Mouse (Mus musculus) heart, embryonic 15.5 days (tissue): ENCODE measurements around the gene Zfp747. TPM values are rescaled to one million over a fixed set of nuclear protein-coding genes. Genes with fewer than 3 reads are reported as not detected.
"Not testable (repeated sequence)": the region's sequence is repeated elsewhere in the genome, so short reads cannot be mapped to it uniquely, and the experiment has no call there.

Experiments used
- ATAC-seq: fragments of 200-750 bp; cut with Nextera tagmentation; replicated peaks from 2 replicates; pipeline ENCODE4 v1.8.0; 2017; ENCODE audit warnings: low read depth, moderate TSS enrichment; ENCODE audit not compliant: insufficient number of reproducible peaks, insufficient read depth, low FRiP score
- H3K27ac ChIP-seq: fragments of 300-500 bp; sonication (generic); 2 replicates; pipeline ENCODE4 v1.5.1; 2015; ENCODE audit warnings: mild to moderate bottlenecking, inconsistent platforms
- H3K27me3 ChIP-seq: fragments of 300-500 bp; sonication (generic); 2 replicates; pipeline ENCODE4 v1.6.1; 2015; ENCODE audit warnings: inconsistent platforms
- H3K36me3 ChIP-seq: fragments of 300-500 bp; sonication (generic); 2 replicates; pipeline ENCODE4 v1.6.1; 2015; ENCODE audit warnings: mild to moderate bottlenecking, inconsistent platforms
- H3K4me1 ChIP-seq: fragments of 300-500 bp; sonication (generic); replicated peaks from 2 replicates; pipeline ENCODE4 v1.6.1; 2015; ENCODE audit warnings: inconsistent platforms
- H3K4me2 ChIP-seq: fragments of 300-500 bp; sonication (generic); 2 replicates; pipeline ENCODE4 v1.6.1; 2015; ENCODE audit warnings: inconsistent platforms, mild to moderate bottlenecking, moderate library complexity
- H3K4me3 ChIP-seq: fragments of 300-500 bp; sonication (generic); 2 replicates; pipeline ENCODE4 v1.5.1; 2015; ENCODE audit warnings: mild to moderate bottlenecking, inconsistent platforms
- H3K9ac ChIP-seq: fragments of 300-500 bp; sonication (generic); 2 replicates; pipeline ENCODE4 v1.6.1; 2015; ENCODE audit warnings: mild to moderate bottlenecking, inconsistent platforms
- H3K9me3 ChIP-seq: fragments of 300-500 bp; sonication (generic); replicated peaks from 2 replicates; pipeline ENCODE4 v1.6.1; 2016; ENCODE audit warnings: inconsistent platforms
- WGBS: fragments of 180-500 bp; shearing (Covaris S2); methylation state at CpG from one replicate; pipeline ENCODE4 v1.1.7; 2015; ENCODE audit warnings: mixed read lengths; 5-methylcytosine and 5-hydroxymethylcytosine counted together
- polyA plus RNA-seq: library from polyadenylated mRNA; unstranded; fragments of >200 nt; fragmentation: Nextera tagmentation; extraction: Ambion mirVana; gene quantifications from 2 replicates; pipeline ENCODE4 v1.2.1, GENCODE M21; 2015

Zfp747 gene
- polyA plus RNA-seq, 1 experiment from 2014 or later, result 4.6 TPM

- peaks cover 31% of the 10 kb centered on the region for H3K4me1 ChIP-seq
- peak; percentile 93 for ATAC-seq
- H3K4me2 ChIP-seq, result peak within 1 kb of the TSS; percentile 83
- H3K9ac ChIP-seq, result peak within 1 kb of the TSS; percentile 95
- H3K36me3 ChIP-seq, result peaks cover 11% of the 10 kb centered on the region
- under 1% methylated on average over 71 of the region's 76 CpGs for WGBS
- H3K27ac ChIP-seq, result peak within 1 kb of the TSS; percentile 99
- no peaks in the 10 kb centered on the region for H3K9me3 ChIP-seq
- H3K27me3 ChIP-seq, result no peaks in the 10 kb centered on the region
- peak within 1 kb of the TSS; percentile 81 for H3K4me3 ChIP-seq
These were observed 30.1 kb downstream of the Zfp747 start, which contains the start of gene Zfp768 for GRCm38 (mm10) chr7:127345512-127346325. Gene Zfp768 (minus strand): TSS chr7:127345589.

GRCm38 (mm10) chr7:127345092-127345491 is 30.8 kb downstream of the Zfp747 start:
- Histone ChIP-seq H3K4me1 (peaks cover 31% of the 10 kb centered on the region), H3K4me2 (peak overlapping the region; percentile 83), H3K27ac (peak overlapping the region; percentile 99), H3K27me3 (no peaks in the 10 kb centered on the region), H3K9me3 (no peaks in the 10 kb centered on the region), H3K36me3 (peaks cover 11% of the 10 kb centered on the region), H3K4me3 (peak overlapping the region; percentile 81), H3K9ac (peak overlapping the region; percentile 95)
- peak; percentile 37 for ATAC-seq
- under 1% methylated on average over 42 of the region's 42 CpGs for WGBS

- Histone ChIP-seq H3K27ac (peak overlapping the region; percentile 99; the same call in 1 of the 2 replicates), H3K27me3 (no peaks in the 10 kb centered on the region), H3K9me3 (no peaks in the 10 kb centered on the region), H3K4me3 (peak overlapping the region; percentile 81), H3K9ac (peak overlapping the region; percentile 95), H3K36me3 (peaks cover 11% of the 10 kb centered on the region), H3K4me1 (peaks cover 31% of the 10 kb centered on the region), H3K4me2 (peak overlapping the region; percentile 83)
- WGBS, result 90% methylated on average over 8 of the region's 8 CpGs
- ATAC-seq, result no peak
These were observed 31.5 kb downstream of the Zfp747 start for GRCm38 (mm10) chr7:127344371-127344770.

GRCm38 (mm10) chr7:127343351-127344019 is 32.4 kb downstream of the Zfp747 start:
- 90% methylated on average over 38 of the region's 38 CpGs for WGBS
- H3K4me1 ChIP-seq, result peaks cover 31% of the 10 kb centered on the region
- no peak for ATAC-seq
- no peaks in the 10 kb centered on the region for H3K9me3 ChIP-seq
- no peak overlapping the region for H3K4me2 ChIP-seq
- peaks cover 11% of the 10 kb centered on the region for H3K36me3 ChIP-seq
- no peaks in the 10 kb centered on the region for H3K27me3 ChIP-seq
- H3K27ac ChIP-seq, result peak overlapping the region; percentile 13; the same call in 1 of the 2 replicates
- no peak overlapping the region for H3K9ac ChIP-seq
- peak overlapping the region; percentile 81; the same call in 1 of the 2 replicates for H3K4me3 ChIP-seq

- Histone ChIP-seq H3K9me3 (no peaks in the 10 kb centered on the region), H3K27me3 (no peaks in the 10 kb centered on the region), H3K27ac (peak overlapping the region; percentile 36), H3K4me2 (no peak overlapping the region), H3K4me1 (peaks cover 31% of the 10 kb centered on the region), H3K9ac (no peak overlapping the region; the same call in 1 of the 2 replicates), H3K4me3 (no peak overlapping the region), H3K36me3 (peaks cover 11% of the 10 kb centered on the region)
- ATAC-seq, result no peak
- 85% methylated on average over 7 of the region's 7 CpGs for WGBS
These were observed 33.0 kb downstream of the Zfp747 start for GRCm38 (mm10) chr7:127342888-127343287.

GRCm38 (mm10) chr7:127342332-127342731 is 33.5 kb downstream of the Zfp747 start:
- ATAC-seq, result no peak
- 51% methylated on average over 4 of the region's 4 CpGs for WGBS
- Histone ChIP-seq H3K4me2 (no peak overlapping the region), H3K4me1 (peaks cover 31% of the 10 kb centered on the region), H3K9ac (no peak overlapping the region; the same call in 1 of the 2 replicates), H3K36me3 (peaks cover 11% of the 10 kb centered on the region), H3K9me3 (no peaks in the 10 kb centered on the region), H3K27ac (peak overlapping the region; percentile 36), H3K4me3 (no peak overlapping the region), H3K27me3 (no peaks in the 10 kb centered on the region)

GRCm38 (mm10) chr7:127341861-127342260 is 34.0 kb downstream of the Zfp747 start:
- not testable (repeated sequence) for H3K4me2 ChIP-seq, ATAC-seq, H3K27ac ChIP-seq, H3K4me3 ChIP-seq, H3K27me3 ChIP-seq, H3K9ac ChIP-seq, H3K9me3 ChIP-seq
- Histone ChIP-seq H3K36me3 (peaks cover 11% of the 10 kb centered on the region), H3K4me1 (peaks cover 28% of the 10 kb centered on the region)
- 89% methylated on average over 6 of the region's 6 CpGs for WGBS

- Histone ChIP-seq H3K36me3 (peaks cover 11% of the 10 kb centered on the region), H3K27me3 (no peaks in the 10 kb centered on the region), H3K9ac (no peak overlapping the region), H3K4me3 (no peak overlapping the region), H3K4me2 (no peak overlapping the region), H3K4me1 (peaks cover 24% of the 10 kb centered on the region), H3K9me3 (no peaks in the 10 kb centered on the region), H3K27ac (no peak overlapping the region)
- 93% methylated on average over 8 of the region's 8 CpGs for WGBS
- ATAC-seq, result no peak
These were observed 34.5 kb downstream of the Zfp747 start for GRCm38 (mm10) chr7:127341356-127341755.

GRCm38 (mm10) chr7:127337636-127338035 is 38.2 kb downstream of the Zfp747 start:
- WGBS, result 45% methylated on average over 4 of the region's 4 CpGs
- no peak for ATAC-seq
- H3K4me1 ChIP-seq, result peaks cover 4% of the 10 kb centered on the region
- no peaks in the 10 kb centered on the region for H3K9me3 ChIP-seq
- H3K4me3 ChIP-seq, result no peak overlapping the region
- no peaks in the 10 kb centered on the region for H3K36me3 ChIP-seq
- no peaks in the 10 kb centered on the region for H3K27me3 ChIP-seq
- no peak overlapping the region for H3K4me2 ChIP-seq
- H3K27ac ChIP-seq, result no peak overlapping the region
- H3K9ac ChIP-seq, result no peak overlapping the region

GRCm38 (mm10) chr7:127335604-127336003 is 40.2 kb downstream of the Zfp747 start:
- H3K4me2 ChIP-seq, result no peak overlapping the region
- no peak for ATAC-seq
- H3K27ac ChIP-seq, result no peak overlapping the region
- H3K27me3 ChIP-seq, result no peaks in the 10 kb centered on the region
- H3K9ac ChIP-seq, result no peak overlapping the region
- 70% methylated on average over 4 of the region's 4 CpGs for WGBS
- H3K9me3 ChIP-seq, result no peaks in the 10 kb centered on the region
- no peak overlapping the region for H3K4me3 ChIP-seq
- H3K4me1 ChIP-seq, result no peaks in the 10 kb centered on the region
- no peaks in the 10 kb centered on the region for H3K36me3 ChIP-seq

- no peaks in the 10 kb centered on the region for H3K27me3 ChIP-seq
- H3K4me2 ChIP-seq, result no peak overlapping the region
- no peak for ATAC-seq
- no peak overlapping the region for H3K27ac ChIP-seq
- no peak overlapping the region for H3K9ac ChIP-seq
- no peaks in the 10 kb centered on the region for H3K4me1 ChIP-seq
- 75% methylated on average over 6 of the region's 6 CpGs for WGBS
- H3K36me3 ChIP-seq, result no peaks in the 10 kb centered on the region
- H3K4me3 ChIP-seq, result no peak overlapping the region
- no peaks in the 10 kb centered on the region for H3K9me3 ChIP-seq
These were observed 42.6 kb downstream of the Zfp747 start for GRCm38 (mm10) chr7:127333240-127333639.
